Mouse (Mus musculus) heart, postnatal 0 days (tissue): ENCODE measurements around the gene Creb5.

ENCODE experiments used
- CTCF ChIP-seq: IDR thresholded peaks from 2 replicates; pipeline ENCODE4 v1.5.1; 2016; ENCODE audit warnings: antibody characterized with exemption, control low read depth, low read depth
- EP300 ChIP-seq: IDR thresholded peaks from 2 replicates; pipeline ENCODE4 v1.6.1; 2016; ENCODE audit warnings: antibody characterized with exemption, low read depth

- TF ChIP-seq CTCF (no peak), EP300 (no peak)
Observed at GRCm38 (mm10) chr6:53596402-53596801, 309.3 kb downstream of the Creb5 start.
